Mouse (Mus musculus): ENCODE data around the gene Gm14569. TPM values are rescaled to one million over a fixed set of nuclear protein-coding genes. Genes with fewer than 3 reads are reported as not detected.

Gene Gm14569
- polyA plus RNA-seq (2014; fragmentation: Nextera tagmentation; extraction: Ambion mirVana) = not detected in 2 replicates

- no peaks in the 10 kb centered on the region for H3K4me1 ChIP-seq (replicated peaks; ENCODE audit: control insufficient read depth, insufficient read depth, low read length)
- H3K36me3 ChIP-seq (ENCODE audit: control insufficient read depth, insufficient read depth, low read length) = no peaks in the 10 kb centered on the region
- ATAC-seq (replicated peaks; ENCODE audit: low FRiP score) = no peak
- H3K27me3 ChIP-seq (replicated peaks; ENCODE audit: control insufficient read depth, insufficient read depth, low read length) = no peaks in the 10 kb centered on the region
- H3K27ac ChIP-seq (ENCODE audit: low read depth, low read length) = no peak within 1 kb of the TSS
- no peak within 1 kb of the TSS for H3K4me2 ChIP-seq
- 89% methylated on average over 4 of the region's 4 CpGs for WGBS
- H3K9ac ChIP-seq (ENCODE audit: low read depth, low read length) = no peak within 1 kb of the TSS
- no peak for DNase-seq (ENCODE audit: low spot score)
- H3K9me3 ChIP-seq (ENCODE audit: control insufficient read depth, low read length) = no peaks in the 10 kb centered on the region
- H3K4me3 ChIP-seq (ENCODE audit: low read depth, low read length) = no peak within 1 kb of the TSS
These were observed at the start of gene Gm14569 for GRCm38 (mm10) chrX:36491730-36492129. Gm14569 (minus strand) TSS chrX:36491830.

GRCm38 (mm10) chrX:36534514-36534913, 42.9 kb upstream of the Gm14569 start:
- WGBS = 13% methylated on average over 4 of the region's 4 CpGs
- Histone ChIP-seq H3K9ac (ENCODE audit: low read depth, low read length) (no peak overlapping the region), H3K27me3 (replicated peaks; ENCODE audit: control insufficient read depth, insufficient read depth, low read length) (no peaks in the 10 kb centered on the region), H3K9me3 (ENCODE audit: control insufficient read depth, low read length) (no peaks in the 10 kb centered on the region), H3K4me3 (ENCODE audit: low read depth, low read length) (no peak overlapping the region), H3K27ac (ENCODE audit: low read depth, low read length) (no peak overlapping the region), H3K4me2 (no peak overlapping the region), H3K4me1 (replicated peaks; ENCODE audit: control insufficient read depth, insufficient read depth, low read length) (no peaks in the 10 kb centered on the region), H3K36me3 (ENCODE audit: control insufficient read depth, insufficient read depth, low read length) (no peaks in the 10 kb centered on the region)
- DNase-seq (ENCODE audit: low spot score) = peak; percentile 43
- no peak for ATAC-seq (replicated peaks; ENCODE audit: low FRiP score)

- no peak overlapping the region for H3K4me2 ChIP-seq
- DNase-seq (ENCODE audit: low spot score) (no peak), ATAC-seq (replicated peaks; ENCODE audit: low FRiP score) (no peak)
- H3K9me3 ChIP-seq (ENCODE audit: control insufficient read depth, low read length) = no peaks in the 10 kb centered on the region
- WGBS = 61% methylated on average over 4 of the region's 4 CpGs
- H3K9ac ChIP-seq (ENCODE audit: low read depth, low read length) = no peak overlapping the region
- no peak overlapping the region for H3K27ac ChIP-seq (ENCODE audit: low read depth, low read length)
- no peaks in the 10 kb centered on the region for H3K27me3 ChIP-seq (replicated peaks; ENCODE audit: control insufficient read depth, insufficient read depth, low read length)
- no peaks in the 10 kb centered on the region for H3K4me1 ChIP-seq (replicated peaks; ENCODE audit: control insufficient read depth, insufficient read depth, low read length)
- H3K4me3 ChIP-seq (ENCODE audit: low read depth, low read length) = no peak overlapping the region
- no peaks in the 10 kb centered on the region for H3K36me3 ChIP-seq (ENCODE audit: control insufficient read depth, insufficient read depth, low read length)
These were observed 42.1 kb upstream of the Gm14569 start for GRCm38 (mm10) chrX:36533744-36534143.

- Histone ChIP-seq H3K4me2 (no peak overlapping the region), H3K9ac (ENCODE audit: low read depth, low read length) (no peak overlapping the region), H3K27ac (ENCODE audit: low read depth, low read length) (no peak overlapping the region), H3K27me3 (replicated peaks; ENCODE audit: control insufficient read depth, insufficient read depth, low read length) (0 out of 2 replicates have a peak, but pooled peaks cover under 1% of the 10 kb centered on the region), H3K9me3 (ENCODE audit: control insufficient read depth, low read length) (no peaks in the 10 kb centered on the region), H3K36me3 (ENCODE audit: control insufficient read depth, insufficient read depth, low read length) (no peaks in the 10 kb centered on the region), H3K4me1 (replicated peaks; ENCODE audit: control insufficient read depth, insufficient read depth, low read length) (no peaks in the 10 kb centered on the region), H3K4me3 (ENCODE audit: low read depth, low read length) (no peak overlapping the region)
- DNase-seq (ENCODE audit: low spot score) (no peak), ATAC-seq (replicated peaks; ENCODE audit: low FRiP score) (no peak)
- 71% methylated on average over 5 of the region's 5 CpGs for WGBS
These were observed 38.6 kb upstream of the Gm14569 start for GRCm38 (mm10) chrX:36530251-36530650.

GRCm38 (mm10) chrX:36523729-36524128, 32.1 kb upstream of the Gm14569 start:
- no peak overlapping the region for H3K4me2 ChIP-seq
- no peaks in the 10 kb centered on the region for H3K4me1 ChIP-seq (replicated peaks; ENCODE audit: control insufficient read depth, insufficient read depth, low read length)
- no peak overlapping the region for H3K4me3 ChIP-seq (ENCODE audit: low read depth, low read length)
- DNase-seq (ENCODE audit: low spot score) = no peak
- WGBS = 50% methylated on average over 5 of the region's 5 CpGs
- no peaks in the 10 kb centered on the region for H3K9me3 ChIP-seq (ENCODE audit: control insufficient read depth, low read length)
- H3K36me3 ChIP-seq (ENCODE audit: control insufficient read depth, insufficient read depth, low read length) = no peaks in the 10 kb centered on the region
- H3K27ac ChIP-seq (ENCODE audit: low read depth, low read length) = no peak overlapping the region
- H3K9ac ChIP-seq (ENCODE audit: low read depth, low read length) = no peak overlapping the region
- ATAC-seq (replicated peaks; ENCODE audit: low FRiP score) = no peak
- 0 out of 2 replicates have a peak, but pooled peaks cover 3% of the 10 kb centered on the region for H3K27me3 ChIP-seq (replicated peaks; ENCODE audit: control insufficient read depth, insufficient read depth, low read length)

- H3K27me3 ChIP-seq (replicated peaks; ENCODE audit: control insufficient read depth, insufficient read depth, low read length) = no peaks in the 10 kb centered on the region; the same call in 1 of the 2 replicates
- no peaks in the 10 kb centered on the region for H3K9me3 ChIP-seq (ENCODE audit: control insufficient read depth, low read length)
- H3K4me1 ChIP-seq (replicated peaks; ENCODE audit: control insufficient read depth, insufficient read depth, low read length) = no peaks in the 10 kb centered on the region
- H3K4me2 ChIP-seq = no peak overlapping the region
- H3K27ac ChIP-seq (ENCODE audit: low read depth, low read length) = no peak overlapping the region
- DNase-seq (ENCODE audit: low spot score) = no peak
- no peaks in the 10 kb centered on the region for H3K36me3 ChIP-seq (ENCODE audit: control insufficient read depth, insufficient read depth, low read length)
- no peak overlapping the region for H3K9ac ChIP-seq (ENCODE audit: low read depth, low read length)
- 56% methylated on average over 8 of the region's 8 CpGs for WGBS
- H3K4me3 ChIP-seq (ENCODE audit: low read depth, low read length) = no peak overlapping the region
- ATAC-seq (replicated peaks; ENCODE audit: low FRiP score) = no peak
These were observed 22.1 kb upstream of the Gm14569 start for GRCm38 (mm10) chrX:36513726-36514125.

- no peaks in the 10 kb centered on the region for H3K9me3 ChIP-seq (ENCODE audit: control insufficient read depth, low read length)
- H3K36me3 ChIP-seq (ENCODE audit: control insufficient read depth, insufficient read depth, low read length) = no peaks in the 10 kb centered on the region
- H3K4me3 ChIP-seq (ENCODE audit: low read depth, low read length) = no peak overlapping the region
- ATAC-seq (replicated peaks; ENCODE audit: low FRiP score) (no peak), DNase-seq (ENCODE audit: low spot score) (no peak)
- H3K27ac ChIP-seq (ENCODE audit: low read depth, low read length) = no peak overlapping the region
- no peak overlapping the region for H3K9ac ChIP-seq (ENCODE audit: low read depth, low read length)
- 70% methylated on average over 9 of the region's 9 CpGs for WGBS
- no peaks in the 10 kb centered on the region; the same call in 1 of the 2 replicates for H3K27me3 ChIP-seq (replicated peaks; ENCODE audit: control insufficient read depth, insufficient read depth, low read length)
- H3K4me2 ChIP-seq = no peak overlapping the region
- no peaks in the 10 kb centered on the region for H3K4me1 ChIP-seq (replicated peaks; ENCODE audit: control insufficient read depth, insufficient read depth, low read length)
These were observed 21.6 kb upstream of the Gm14569 start for GRCm38 (mm10) chrX:36513231-36513630.

- Histone ChIP-seq H3K9ac (ENCODE audit: low read depth, low read length) (no peak overlapping the region), H3K4me3 (ENCODE audit: low read depth, low read length) (no peak overlapping the region), H3K4me1 (replicated peaks; ENCODE audit: control insufficient read depth, insufficient read depth, low read length) (no peaks in the 10 kb centered on the region), H3K27me3 (replicated peaks; ENCODE audit: control insufficient read depth, insufficient read depth, low read length) (no peaks in the 10 kb centered on the region), H3K27ac (ENCODE audit: low read depth, low read length) (no peak overlapping the region), H3K4me2 (no peak overlapping the region), H3K36me3 (ENCODE audit: control insufficient read depth, insufficient read depth, low read length) (no peaks in the 10 kb centered on the region), H3K9me3 (ENCODE audit: control insufficient read depth, low read length) (no peaks in the 10 kb centered on the region)
- DNase-seq (ENCODE audit: low spot score) = no peak
- no peak for ATAC-seq (replicated peaks; ENCODE audit: low FRiP score)
- 49% methylated on average over 6 of the region's 6 CpGs for WGBS
These were observed 15.2 kb upstream of the Gm14569 start for GRCm38 (mm10) chrX:36506863-36507262.

GRCm38 (mm10) chrX:36489506-36489905, 2.1 kb downstream of the Gm14569 start:
- 25% methylated on average over 3 of the region's 3 CpGs for WGBS
- H3K36me3 ChIP-seq (ENCODE audit: control insufficient read depth, insufficient read depth, low read length) = no peaks in the 10 kb centered on the region
- H3K27ac ChIP-seq (ENCODE audit: low read depth, low read length) = no peak overlapping the region
- H3K4me3 ChIP-seq (ENCODE audit: low read depth, low read length) = no peak overlapping the region
- no peaks in the 10 kb centered on the region for H3K27me3 ChIP-seq (replicated peaks; ENCODE audit: control insufficient read depth, insufficient read depth, low read length)
- DNase-seq (ENCODE audit: low spot score) (no peak), ATAC-seq (replicated peaks; ENCODE audit: low FRiP score) (no peak)
- no peaks in the 10 kb centered on the region for H3K9me3 ChIP-seq (ENCODE audit: control insufficient read depth, low read length)
- H3K9ac ChIP-seq (ENCODE audit: low read depth, low read length) = no peak overlapping the region
- H3K4me2 ChIP-seq = no peak overlapping the region
- no peaks in the 10 kb centered on the region for H3K4me1 ChIP-seq (replicated peaks; ENCODE audit: control insufficient read depth, insufficient read depth, low read length)
